Mouse (Mus musculus) gastrocnemius, adult 18-20 months (tissue): Measurements from ENCODE around the gene Morf4l1. TPM values are rescaled to one million over a fixed set of nuclear protein-coding genes. Genes with fewer than 3 reads are reported as not detected.

Experiments used
- DNase-seq: peaks from one replicate; pipeline ENCODE4 v3.0.0; 2021; ENCODE audit warnings: low spot score
- long read RNA-seq, 2 experiments: library from polyadenylated mRNA; stranded (forward); transcript quantifications; one replicate each; pipeline ENCODE4 v2.0.0; 2021
- total RNA-seq, 2 experiments: library from RNA; stranded (reverse); gene quantifications; 2 replicates each; pipeline ENCODE4 v1.2.3; 2021

Gene Morf4l1
- total RNA-seq: 100 to 1,000 TPM; 168 to 191 TPM
- long read RNA-seq, experiment 1, transcript Morf4l1-202 (12 exons, 1,824 nt): major isoform, 64 of 103 reads
- long read RNA-seq, experiment 1, transcript Morf4l1-201 (13 exons, 1,882 nt): minor isoform, 6 of 103 reads
- long read RNA-seq, experiment 1, partial matches to known transcripts: 29 of 103 reads
- long read RNA-seq, experiment 1, other reads (novel, unspliced or antisense): 4 of 103 reads
- long read RNA-seq, experiment 2, transcript Morf4l1-202 (12 exons, 1,824 nt): major isoform, 48 of 102 reads
- long read RNA-seq, experiment 2, transcript Morf4l1-201 (13 exons, 1,882 nt): minor isoform, 10 of 102 reads
- long read RNA-seq, experiment 2, partial matches to known transcripts: 39 of 102 reads
- long read RNA-seq, experiment 2, other reads (novel, unspliced or antisense): 5 of 102 reads

DNA sequence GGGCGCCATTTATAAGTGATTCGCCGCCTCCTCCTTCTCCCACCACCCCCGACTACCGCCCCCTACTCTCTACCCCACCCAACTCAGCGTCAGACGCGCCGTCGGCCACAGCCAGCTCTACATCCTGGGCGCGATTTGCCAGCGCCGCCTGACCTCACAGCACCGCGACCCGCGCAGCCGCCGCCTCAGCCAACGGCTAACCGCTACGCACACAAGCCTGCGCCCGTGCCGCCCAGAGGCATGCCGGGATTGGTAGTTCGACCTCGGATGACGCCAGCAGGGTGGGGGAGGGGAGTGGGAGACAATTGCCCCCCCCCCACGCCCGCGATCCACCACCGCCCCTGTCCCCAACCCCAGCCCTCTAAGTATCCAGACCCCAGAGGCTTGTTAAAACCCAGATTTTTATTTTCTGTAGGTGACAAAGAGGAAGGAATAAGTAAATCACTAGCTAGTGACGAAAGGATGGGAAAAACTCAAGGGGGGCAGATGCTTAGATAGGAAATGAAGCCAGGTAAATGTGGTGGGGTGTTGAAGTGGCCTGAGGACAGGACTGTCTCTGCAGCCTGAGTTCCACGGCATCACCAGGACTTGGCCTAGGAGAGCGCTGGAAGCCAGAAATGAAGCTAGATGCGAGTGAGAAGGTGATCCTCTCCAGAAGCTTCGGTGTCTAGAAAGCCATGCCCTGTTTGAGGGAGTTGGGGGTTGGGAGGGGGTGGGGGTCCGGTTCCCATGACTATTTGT, at the start of gene Morf4l1:
Morf4l1 (minus strand) TSS at position 208 of the 741 bp plus-strand sequence.
- peak; percentile 95 for DNase-seq

- peak; percentile 16 for DNase-seq
Measured at GRCm38 (mm10) chr9:90163749-90164095, 49.1 kb upstream of the Morf4l1 start.

DNA sequence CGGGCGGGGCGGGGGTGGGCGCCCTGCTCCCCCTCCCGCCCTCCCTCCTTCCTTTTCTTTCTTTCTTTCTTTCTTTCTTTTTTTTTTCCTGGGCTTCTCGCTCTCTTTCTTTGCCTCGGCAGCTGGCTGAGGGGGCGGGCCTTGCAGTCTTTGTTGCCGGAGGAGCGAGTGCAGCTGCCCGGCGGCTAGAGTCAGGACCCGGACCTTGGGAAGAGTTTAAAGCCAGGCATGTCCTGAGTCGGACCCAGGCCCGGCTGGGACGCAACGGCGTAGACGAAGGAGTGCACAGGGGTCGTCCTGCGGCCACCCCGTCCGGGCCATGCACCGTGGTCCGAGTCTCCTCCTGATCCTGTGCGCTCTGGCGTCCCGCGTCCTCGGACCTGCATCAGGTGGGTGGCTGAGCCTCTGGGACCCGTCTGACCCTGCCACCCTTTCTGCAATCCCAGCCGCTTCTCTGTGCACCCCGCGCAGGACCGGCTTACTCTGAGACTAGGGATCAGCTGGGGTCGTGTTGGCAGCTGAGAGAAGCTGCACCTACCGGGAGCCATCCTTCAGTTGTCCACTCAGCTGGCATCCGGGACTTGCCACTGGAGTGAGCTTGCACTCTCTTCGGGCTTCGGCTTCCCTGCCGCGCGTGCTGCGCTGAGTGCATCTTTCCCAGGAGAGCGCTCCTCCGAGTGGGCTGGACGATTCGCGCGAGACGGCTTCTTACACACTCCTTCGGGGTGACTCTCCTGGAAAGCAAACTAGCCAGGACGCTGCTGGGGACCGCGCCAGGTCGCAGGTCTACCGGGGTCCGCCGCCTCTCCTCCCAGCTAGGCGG, 48.6 kb upstream of the Morf4l1 start, which contains the start of gene Adamts7:
Adamts7 (plus strand) TSS at position 144 of the 823 bp plus-strand sequence.
- peak; percentile 13 for DNase-seq

GRCm38 (mm10) chr9:90162243-90162925, 47.8 kb upstream of the Morf4l1 start:
- peak; percentile 40 for DNase-seq

DNA sequence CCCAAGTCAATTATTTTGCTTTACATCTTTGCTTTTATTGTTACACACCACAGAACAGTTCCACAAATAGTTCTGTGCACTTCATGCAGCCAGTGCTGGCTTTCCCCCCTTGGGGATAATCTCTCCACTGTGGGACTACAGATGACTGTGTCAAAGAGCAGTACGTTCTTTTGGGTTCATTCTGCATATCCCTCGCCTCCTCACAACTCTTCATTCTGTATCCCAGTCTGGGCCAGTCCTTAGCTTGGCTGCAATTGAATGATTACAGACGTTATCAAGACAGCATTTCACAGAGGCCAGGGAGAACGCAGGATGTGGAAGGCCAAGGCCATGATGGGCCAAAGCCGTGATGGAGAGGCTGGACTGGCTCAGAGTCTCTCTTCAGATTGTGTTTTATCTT, 32.3 kb upstream of the Morf4l1 start:
- DNase-seq: no peak

DNA sequence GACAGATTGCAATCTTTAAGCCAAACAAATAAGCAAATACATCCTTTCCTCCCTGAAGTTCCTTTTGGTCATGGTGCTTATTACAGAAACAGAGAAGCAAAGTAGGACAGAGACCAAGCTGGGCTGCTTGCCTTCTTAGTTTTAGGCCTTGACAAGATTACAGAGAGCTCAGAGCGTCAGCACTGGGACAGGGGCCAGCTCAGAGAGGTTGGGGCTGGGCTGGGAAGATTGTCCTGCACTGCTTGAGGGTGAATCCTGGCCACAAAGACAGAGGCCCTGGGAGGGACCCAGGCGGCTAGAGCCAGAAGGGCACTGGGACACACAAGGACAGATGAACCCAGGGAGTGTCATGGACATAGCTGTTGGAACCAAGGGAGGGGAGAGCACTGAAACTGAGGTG, 31.2 kb upstream of the Morf4l1 start:
- DNase-seq: peak; percentile 45

DNA sequence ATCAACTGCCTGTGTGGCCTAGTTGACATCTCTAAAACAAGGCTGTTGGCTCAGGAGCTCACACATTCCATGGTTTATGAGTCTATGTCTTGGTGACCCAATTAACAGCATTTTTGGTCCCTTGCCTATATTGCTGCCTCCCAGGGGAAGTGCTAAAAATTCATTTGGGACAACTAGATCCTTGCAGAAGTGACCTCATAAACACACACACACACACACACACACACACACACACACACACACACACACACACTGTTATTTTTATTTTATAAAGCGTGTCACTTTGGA, 22.0 kb upstream of the Morf4l1 start:
- DNase-seq: no peak

- DNase-seq: no peak
Measured at GRCm38 (mm10) chr9:90135963-90136677, 21.5 kb upstream of the Morf4l1 start.

DNA sequence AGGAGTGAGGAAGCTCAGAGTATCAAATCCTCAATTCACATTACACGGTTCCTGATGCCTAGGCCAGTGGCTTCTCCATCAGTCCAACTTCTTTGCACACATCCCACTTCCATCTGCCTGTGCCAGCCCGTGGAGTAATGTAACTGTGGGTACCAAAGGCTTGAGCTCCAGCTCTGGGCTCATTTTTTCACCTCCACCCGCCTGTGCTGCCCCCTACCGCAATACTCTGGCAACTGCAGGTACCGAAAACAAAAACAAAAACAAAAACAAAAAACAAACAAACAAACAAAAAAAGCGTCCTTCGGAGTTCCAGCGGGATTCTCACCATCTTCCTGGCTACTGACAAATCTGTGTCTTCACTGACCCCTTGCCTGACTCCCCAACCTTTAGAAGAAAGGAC, 20.9 kb upstream of the Morf4l1 start:
- no peak for DNase-seq

GRCm38 (mm10) chr9:90133562-90134355, 19.2 kb upstream of the Morf4l1 start:
- no peak for DNase-seq

GRCm38 (mm10) chr9:90128636-90129201, 14.1 kb upstream of the Morf4l1 start:
- no peak for DNase-seq

DNA sequence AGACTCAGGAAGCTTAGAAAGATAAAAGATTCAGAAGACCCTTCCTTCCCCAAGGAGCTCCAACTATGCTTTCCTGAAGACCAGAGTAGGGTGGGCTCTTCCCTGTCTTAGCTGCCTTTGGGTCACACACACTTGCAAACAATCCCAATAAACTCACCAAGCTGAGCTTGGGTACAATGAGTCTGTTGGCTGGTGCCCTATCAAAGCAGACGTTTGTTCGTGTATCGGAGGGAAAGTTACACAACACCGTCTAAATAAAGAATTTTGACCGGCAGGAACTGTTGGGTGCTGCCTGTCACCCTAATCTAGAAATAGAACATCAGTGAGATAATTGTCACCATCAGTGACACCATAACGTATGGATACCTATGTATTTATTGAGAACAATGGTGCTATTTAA, 12.6 kb upstream of the Morf4l1 start:
- DNase-seq: no peak

- peak; percentile 81 for DNase-seq
Measured at GRCm38 (mm10) chr9:90126260-90127010, 11.9 kb upstream of the Morf4l1 start.

DNA sequence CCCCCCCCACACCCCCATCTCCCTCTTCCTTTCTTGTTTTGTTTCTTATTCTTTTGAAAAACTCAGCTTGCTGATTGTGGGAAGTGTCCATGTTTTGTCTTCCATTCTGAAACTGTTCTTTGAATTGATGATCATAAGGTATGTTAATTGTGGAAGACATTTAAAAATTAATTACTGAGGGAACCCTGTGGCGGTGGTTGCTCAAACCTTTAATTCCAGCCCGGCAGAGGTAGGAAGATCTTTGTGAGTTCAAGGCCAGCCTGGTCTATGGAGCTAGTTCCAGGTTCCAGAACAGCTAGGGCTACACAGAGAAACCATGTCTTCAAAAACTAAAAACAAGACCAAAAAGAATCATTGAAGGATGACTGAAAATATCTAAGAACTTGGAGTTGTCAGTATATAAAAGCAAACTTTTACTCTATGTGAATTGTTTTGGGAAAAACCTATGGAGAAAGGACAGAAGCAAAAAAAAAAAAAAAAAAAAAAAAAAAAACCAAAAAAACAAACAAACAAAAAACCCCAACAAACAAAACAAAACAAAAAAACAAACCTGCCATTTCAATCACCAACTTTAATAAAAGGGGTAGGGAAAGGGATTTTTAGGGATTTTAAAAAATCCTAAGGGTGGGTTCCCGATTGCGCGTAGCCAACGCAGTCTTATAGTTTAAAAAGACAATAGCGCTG, 11.0 kb upstream of the Morf4l1 start:
- DNase-seq: no peak

DNA sequence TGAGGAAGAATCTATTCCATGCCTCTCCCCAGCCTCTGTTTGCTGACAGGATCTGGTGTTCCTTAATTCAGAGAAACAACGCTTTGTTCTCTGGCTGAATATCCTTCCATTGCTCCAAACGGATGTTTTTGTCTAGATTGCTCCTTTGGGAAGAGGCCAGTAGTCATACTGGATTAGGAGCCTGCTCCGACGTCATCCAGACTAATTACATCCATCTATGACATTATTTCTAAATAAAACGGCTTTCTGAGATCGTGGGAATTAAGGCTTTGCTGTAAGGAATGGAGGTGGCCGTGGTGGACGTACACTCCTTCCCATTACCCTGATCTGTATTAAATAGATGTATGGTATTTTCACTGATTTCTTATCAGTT, 10.3 kb upstream of the Morf4l1 start:
- DNase-seq: no peak

DNA sequence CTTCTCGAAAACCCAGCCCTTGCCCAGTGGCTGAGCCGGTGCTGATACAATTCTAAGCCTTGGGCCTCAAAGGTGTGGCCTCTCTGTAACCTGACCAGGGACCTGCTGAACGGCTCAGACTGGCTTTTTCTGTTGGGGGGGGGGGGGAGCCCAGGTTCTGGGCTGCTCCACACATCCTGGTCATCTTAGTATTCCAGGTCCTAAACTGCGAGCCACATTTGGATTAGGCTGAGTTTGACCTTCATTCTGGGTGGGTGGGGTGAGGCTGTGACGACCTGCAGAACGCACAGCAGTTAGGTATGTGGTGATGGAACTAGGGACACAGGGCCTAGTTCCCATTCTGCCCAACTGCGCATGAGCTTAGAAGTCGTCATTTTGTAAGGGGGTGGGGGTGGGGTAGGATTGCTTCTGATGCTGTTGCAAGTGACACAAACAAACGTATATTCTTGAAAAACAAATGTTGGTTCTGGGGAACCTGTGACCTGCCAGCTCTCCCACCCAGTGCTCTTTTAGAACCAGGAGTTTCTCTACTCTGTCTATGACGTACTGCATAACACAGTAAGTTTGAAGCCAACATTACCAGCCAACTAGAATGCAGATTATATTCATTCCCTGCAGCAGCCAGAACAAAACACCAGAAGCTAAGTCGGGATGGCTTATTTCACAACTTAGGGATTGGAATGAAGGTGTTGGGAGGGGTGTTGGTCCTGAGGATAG, 9.7 kb upstream of the Morf4l1 start:
- no peak for DNase-seq

DNA sequence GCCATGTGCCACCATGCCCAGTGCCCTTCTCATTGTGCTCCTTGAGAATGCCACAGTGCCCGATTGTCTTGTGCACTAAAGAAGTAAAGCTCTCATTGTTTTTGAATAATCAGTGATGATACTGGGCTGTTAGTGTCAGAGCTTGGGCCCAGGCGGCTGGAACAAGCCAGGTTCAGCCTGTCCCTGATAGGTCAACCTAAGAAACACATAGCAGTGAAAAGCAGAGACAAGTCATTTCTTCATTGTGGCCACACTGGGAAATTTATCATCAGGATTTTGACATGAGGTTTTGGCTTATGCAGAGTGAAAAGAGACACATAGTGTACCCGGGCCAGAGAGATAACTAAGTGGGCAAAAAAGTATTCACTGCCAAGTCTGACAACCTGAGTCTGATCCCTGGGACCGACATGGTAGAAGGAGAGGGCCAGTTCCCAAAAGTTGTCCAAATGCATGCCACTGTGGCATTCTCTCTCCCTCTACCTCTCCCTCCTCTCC, 7.7 kb upstream of the Morf4l1 start:
- no peak for DNase-seq

DNA sequence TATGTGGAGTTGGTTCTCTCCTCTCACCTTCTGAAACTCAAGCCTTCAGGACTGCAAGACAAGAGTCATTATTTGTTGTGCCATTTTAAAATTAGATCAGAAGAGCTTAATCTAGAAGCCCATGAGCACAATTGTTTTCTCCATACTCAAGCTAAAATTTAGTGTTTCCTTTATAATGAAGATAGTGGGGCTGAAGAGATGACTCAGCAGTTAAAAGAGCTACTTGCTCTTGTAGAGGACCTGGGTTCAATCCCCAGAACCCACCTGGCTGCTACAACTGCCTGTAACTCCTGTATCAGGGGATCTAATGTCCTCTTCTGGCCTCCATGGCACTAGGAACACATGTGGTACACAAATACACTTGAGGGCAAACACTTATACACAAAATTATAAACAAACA, 2.7 kb upstream of the Morf4l1 start:
- no peak for DNase-seq
